Mouse (Mus musculus): ENCODE results near the gene Tes3-ps. TPM values are rescaled to one million over a fixed set of nuclear protein-coding genes. Genes with fewer than 3 reads are reported as not detected.

Gene Tes3-ps
- total RNA-seq, 2 experiments from 2014 or later: 1.4 to 1.5 TPM

GRCm38 (mm10) chr13:49504510-49504909 lies 11.4 kb downstream of the Tes3-ps start, which contains the start of gene Ecm2:
TSS of gene Ecm2 (plus strand) at chr13:49504810.
- DNase-seq: no peak

DNA sequence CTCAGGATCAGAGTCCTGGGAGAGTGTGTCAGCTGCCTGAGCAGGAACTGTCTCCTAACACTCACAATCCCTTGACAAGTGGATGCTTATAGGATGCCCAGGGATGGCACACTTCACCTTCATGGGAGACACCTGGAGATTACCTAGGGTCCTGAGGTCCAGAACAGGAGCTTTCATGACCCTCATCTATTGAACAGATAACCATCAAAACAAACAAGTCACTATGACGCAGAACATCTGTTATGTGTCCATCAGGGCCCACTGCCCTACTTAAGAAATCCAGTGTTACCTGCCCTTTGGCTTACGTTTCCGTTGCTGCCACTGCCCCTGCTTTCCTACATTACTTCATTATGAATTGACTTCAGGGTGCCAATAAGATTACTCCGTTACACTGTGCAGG lies 12.7 kb downstream of the Tes3-ps start:
- DNase-seq: no peak

GRCm38 (mm10) chr13:49507176-49507575 lies 14.1 kb downstream of the Tes3-ps start:
- DNase-seq: no peak

DNA sequence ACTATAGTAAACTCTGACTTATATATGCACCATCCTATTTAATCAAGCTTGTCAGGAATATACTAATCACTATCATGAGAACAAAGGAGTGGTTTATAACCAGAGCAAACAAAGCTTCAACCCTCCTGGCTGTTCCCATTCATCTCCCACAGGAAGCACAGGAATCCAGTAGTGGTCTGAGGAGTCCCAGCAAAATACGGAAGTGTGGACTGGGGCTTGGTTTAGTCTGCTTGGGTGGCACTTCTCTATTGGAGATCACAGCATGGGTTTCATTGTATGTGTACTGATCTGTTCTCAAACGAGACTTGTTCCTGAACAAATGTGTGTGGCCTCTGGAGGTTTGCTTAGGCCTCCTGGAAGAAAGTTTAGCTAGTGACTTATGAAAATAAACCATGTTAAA lies 25.6 kb downstream of the Tes3-ps start:
- no peak for DNase-seq

DNA sequence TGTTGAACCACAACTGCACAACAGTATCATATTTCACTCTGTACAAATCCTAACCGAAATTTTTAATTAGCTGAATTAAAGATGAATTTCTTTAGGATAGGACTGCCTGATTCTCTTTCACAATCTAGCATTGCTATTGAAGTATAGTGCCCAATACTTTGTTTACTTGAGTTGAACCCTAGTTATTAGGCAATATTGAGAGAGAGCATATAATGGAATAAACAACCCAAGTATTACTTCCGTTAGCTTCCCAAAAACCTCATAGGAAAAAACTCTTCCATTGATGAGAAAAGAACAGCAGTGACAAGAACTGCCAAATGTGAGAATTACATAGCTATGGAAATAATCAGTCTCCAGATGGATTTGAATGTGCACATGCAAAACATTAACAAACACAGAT lies 33.1 kb downstream of the Tes3-ps start:
- DNase-seq: no peak

DNA sequence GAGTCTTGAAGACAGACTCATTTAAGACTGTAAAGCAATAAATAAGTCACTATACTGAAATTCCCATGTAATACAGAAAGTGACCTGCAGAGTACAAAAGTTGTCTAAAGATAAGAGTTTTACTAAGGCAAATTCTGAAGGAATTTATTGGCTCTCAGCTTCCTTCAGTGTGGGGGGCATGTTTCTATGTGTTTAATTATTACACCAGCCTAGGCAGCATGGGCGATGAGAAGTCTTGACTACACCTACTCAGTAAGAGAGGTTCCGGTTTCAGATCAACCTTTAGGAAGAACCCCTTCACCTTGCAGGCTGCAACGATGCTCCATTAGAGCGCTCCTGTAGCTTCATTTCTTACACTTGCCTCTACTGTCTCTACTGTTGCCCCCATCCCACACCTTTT lies 37.5 kb downstream of the Tes3-ps start:
- DNase-seq: no peak

GRCm38 (mm10) chr13:49536946-49537345 lies 43.8 kb downstream of the Tes3-ps start:
- no peak for DNase-seq

DNA sequence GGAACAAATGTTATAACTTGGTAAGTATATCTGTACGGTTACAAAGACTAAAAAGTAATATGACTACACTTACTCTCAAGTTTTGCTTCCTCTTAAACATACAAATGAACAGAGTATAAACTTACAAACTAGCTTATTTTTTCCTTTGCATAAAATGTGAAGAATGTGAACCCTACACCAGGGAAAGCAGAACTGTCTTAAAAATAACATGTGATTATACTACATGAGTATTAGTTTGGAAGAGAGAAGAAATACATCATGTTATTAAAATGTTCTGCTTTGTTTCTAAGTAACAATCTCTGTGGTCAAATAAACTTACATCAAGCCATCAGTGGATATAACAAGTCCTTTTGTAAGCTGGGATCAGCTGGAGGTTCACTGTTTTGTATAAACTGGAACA lies 45.6 kb downstream of the Tes3-ps start:
- DNase-seq: no peak

DNA sequence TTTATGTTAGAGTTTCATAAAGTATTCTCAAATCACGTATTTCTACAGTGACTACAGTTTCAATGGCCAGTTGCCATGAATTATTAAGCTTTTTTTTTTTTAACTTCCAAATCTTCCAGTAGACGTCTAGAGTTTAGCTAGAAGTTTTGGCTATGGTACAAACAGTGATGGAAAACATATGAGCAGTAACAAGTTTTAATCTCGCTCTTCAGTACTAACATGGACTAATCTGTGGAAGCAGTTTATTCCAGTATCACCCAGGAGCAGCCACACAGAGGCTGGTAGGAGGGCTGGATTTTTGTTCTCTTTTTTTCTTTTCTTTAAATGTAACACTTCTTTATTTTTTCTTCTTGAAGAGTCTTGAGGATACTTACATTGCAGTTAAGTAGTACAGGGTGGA lies 51.2 kb downstream of the Tes3-ps start, which contains the start of gene Aspn:
Gene Aspn, plus strand, starts transcription at position 165 of the 400 bp plus-strand sequence.
- DNase-seq: no peak

GRCm38 (mm10) chr13:49545646-49546045 lies 52.5 kb downstream of the Tes3-ps start:
- no peak for DNase-seq

Other genes with a start within 250 kb of the Tes3-ps start
- gene Susd3, start 244.6 kb upstream of the Tes3-ps start, total RNA-seq (2021): 1 to 10 TPM in 1 of 2 experiments, under 1 TPM in 1; 0.47 to 1.0 TPM
- 1 to 10 TPM in 1 of 2 experiments, under 1 TPM in 1; 0.66 to 1.9 TPM for gene Fgd3, start 173.0 kb upstream of the Tes3-ps start, total RNA-seq (2021)
- gene Bicd2, start 151.7 kb upstream of the Tes3-ps start, total RNA-seq (2021): 10 to 100 TPM; 21.5 to 25.5 TPM
- 1 to 10 TPM; 5.7 to 6.3 TPM for gene Ippk, start 72.1 kb upstream of the Tes3-ps start, total RNA-seq (2021)
- 10 to 100 TPM; 17.8 TPM for gene Ecm2, start 11.5 kb downstream of the Tes3-ps start, total RNA-seq (2021)
- 10 to 100 TPM; 70.9 to 90.6 TPM for gene Aspn, start 51.1 kb downstream of the Tes3-ps start, total RNA-seq (2021)
- gene Omd, start 89.1 kb downstream of the Tes3-ps start, total RNA-seq (2021): 1 to 10 TPM; 2.8 to 4.1 TPM
- gene Ogn, start 114.7 kb downstream of the Tes3-ps start, total RNA-seq (2021): 100 to 1,000 TPM; 115 to 119 TPM
- gene Cenpp, start 159.5 kb downstream of the Tes3-ps start, total RNA-seq (2021): 1 to 10 TPM; 2.8 to 3.3 TPM
- 10 to 100 TPM; 10.3 to 10.6 TPM for gene Nol8, start 159.8 kb downstream of the Tes3-ps start, total RNA-seq (2021)
- 10 to 100 TPM; 71.7 to 77.0 TPM for gene Iars, start 188.8 kb downstream of the Tes3-ps start, total RNA-seq (2021)

All from gastrocnemius, postnatal 10 days (tissue).